Mouse (Mus musculus) G1E (cell line): Measurements from ENCODE around the gene Lrrc47. TPM values are rescaled to one million over a fixed set of nuclear protein-coding genes. Genes with fewer than 3 reads are reported as not detected.
A peak's percentile ranks its signal among the peaks of the same experiment; 100 is the strongest.

Source experiments
- ATAC-seq: 2 replicates; pipeline ENCODE4 v1.8.0; 2016; ENCODE audit warnings: mild to moderate bottlenecking; ENCODE audit not compliant: insufficient number of reproducible peaks, poor library complexity, low FRiP score, severe bottlenecking; ENCODE audit errors: extremely low read depth
- DNase-seq: peaks from one replicate; pipeline ENCODE4 v3.0.0; 2012; ENCODE audit warnings: low spot score
- H3K27me3 ChIP-seq: 2 replicates; pipeline ENCODE4 v1.6.1; 2012; ENCODE audit warnings: mild to moderate bottlenecking, low read length, inconsistent platforms; ENCODE audit not compliant: insufficient read depth
- H3K36me3 ChIP-seq: replicated peaks from 2 replicates; pipeline ENCODE3; 2012; ENCODE audit warnings: mild to moderate bottlenecking, inconsistent platforms
- H3K4me1 ChIP-seq: 2 replicates; pipeline ENCODE4 v1.6.1; 2012; ENCODE audit warnings: low read depth, low read length, inconsistent platforms, mixed read lengths; ENCODE audit not compliant: insufficient read depth
- H3K4me3 ChIP-seq: 2 replicates; pipeline ENCODE4 v1.5.1; 2012; ENCODE audit warnings: low read depth, mild to moderate bottlenecking, inconsistent platforms, low read length, moderate library complexity, mixed read lengths
- H3K9me3 ChIP-seq: replicated peaks from 2 replicates; pipeline ENCODE4 v1.6.1; 2012; ENCODE audit warnings: inconsistent platforms
- CTCF ChIP-seq: IDR thresholded peaks from 2 replicates; pipeline ENCODE4 v1.5.1; 2012; ENCODE audit warnings: low read depth, low read length, inconsistent platforms, mixed read lengths
- GATA1 ChIP-seq: IDR thresholded peaks from 2 replicates; pipeline ENCODE4 v1.6.1; 2012; ENCODE audit warnings: borderline replicate concordance, low read length, inconsistent platforms, mixed read lengths
- GATA2 ChIP-seq: IDR thresholded peaks from 2 replicates; pipeline ENCODE4 v1.6.1; 2012; ENCODE audit warnings: low read depth, low read length, inconsistent platforms, borderline replicate concordance
- POLR2AphosphoS5 ChIP-seq: IDR thresholded peaks from 2 replicates; pipeline ENCODE4 v1.6.1; 2012; ENCODE audit warnings: low read depth, low read length, inconsistent platforms; ENCODE audit not compliant: insufficient replicate concordance
- TAL1 ChIP-seq: conservative IDR thresholded peaks from 2 replicates; pipeline ENCODE4 v1.6.1; 2012; ENCODE audit warnings: low read depth, low read length, inconsistent platforms, mixed read lengths
- polyA plus RNA-seq: library from polyadenylated mRNA; stranded (reverse); fragments of >175 nt; gene quantifications from 2 replicates; pipeline ENCODE4 v1.2.3, GENCODE M21; 2012
- total RNA-seq, 2 experiments: library from RNA; stranded (forward) in 1 of 2; stranded (reverse) in 1 of 2; fragments of 200-1000 nt in 1 of 2; fragments of >200 nt in 1 of 2; fragmentation: Nextera tagmentation in 1 of 2; gene quantifications; 2 replicates each; pipeline ENCODE4 v1.2.3; 2014 to 2017

Gene Lrrc47
- total and polyA plus RNA-seq, 3 experiments, result 24.8 to 201 (median 40.7) TPM

DNA sequence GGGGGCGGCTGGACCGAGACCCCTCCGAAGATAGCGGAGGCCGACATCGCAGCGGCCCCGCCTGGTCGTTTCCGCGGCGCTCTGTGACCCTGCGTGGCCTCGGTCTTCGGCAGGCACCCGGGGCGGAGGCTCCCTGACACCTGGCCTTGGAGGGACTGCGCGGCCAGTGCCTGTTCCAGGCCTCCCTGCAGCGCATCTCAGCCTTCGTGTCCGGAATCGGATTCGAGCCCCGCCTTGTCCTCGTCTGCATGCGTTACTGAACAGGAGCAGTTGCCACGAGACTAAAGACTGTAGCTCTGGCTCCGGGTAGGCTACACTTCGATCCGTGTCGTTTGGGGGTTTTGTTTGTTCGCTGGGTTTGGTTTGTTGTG, 36.3 kb upstream of the Lrrc47 start:
- DNase-seq (peak; percentile 55), ATAC-seq (no peak)
- H3K9me3 ChIP-seq, result no peaks in the 10 kb centered on the region
- H3K27me3 ChIP-seq, result no peaks in the 10 kb centered on the region
- TF ChIP-seq POLR2AphosphoS5, result no peak
- TF ChIP-seq GATA2, result no peak
- no peak for TF ChIP-seq CTCF
- no peak for TF ChIP-seq GATA1
- no peak for TF ChIP-seq TAL1
- peaks cover 34% of the 10 kb centered on the region for H3K4me1 ChIP-seq
- H3K4me3 ChIP-seq, result peak overlapping the region; percentile 91
- H3K36me3 ChIP-seq, result peaks cover 66% of the 10 kb centered on the region

DNA sequence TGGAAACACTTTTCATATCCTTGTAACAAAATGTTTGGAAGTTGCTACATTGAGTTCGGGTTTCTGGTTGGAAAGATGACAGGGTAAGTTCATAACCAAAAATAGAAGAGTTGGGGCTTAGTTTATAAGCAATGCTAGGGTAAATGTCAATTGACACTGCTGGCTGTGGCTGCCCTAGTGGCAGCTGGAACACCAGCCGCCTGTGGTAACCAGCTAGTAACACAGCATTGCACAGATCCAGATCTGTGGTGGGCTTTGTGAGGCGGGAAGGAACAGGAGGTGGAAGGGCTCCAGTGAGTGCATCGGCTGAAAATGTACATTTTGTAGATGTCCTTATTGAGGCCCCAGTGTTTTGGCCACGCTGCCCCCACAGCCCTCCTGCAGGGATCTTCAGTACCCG, 35.8 kb upstream of the Lrrc47 start:
- Histone ChIP-seq H3K4me3 (peak overlapping the region; percentile 91), H3K27me3 (no peaks in the 10 kb centered on the region), H3K4me1 (peaks cover 37% of the 10 kb centered on the region), H3K9me3 (no peaks in the 10 kb centered on the region), H3K36me3 (peaks cover 66% of the 10 kb centered on the region)
- TF ChIP-seq TAL1 (no peak), GATA1 (no peak), POLR2AphosphoS5 (no peak), CTCF (no peak), GATA2 (no peak)
- DNase-seq (peak; percentile 39), ATAC-seq (no peak)

DNA sequence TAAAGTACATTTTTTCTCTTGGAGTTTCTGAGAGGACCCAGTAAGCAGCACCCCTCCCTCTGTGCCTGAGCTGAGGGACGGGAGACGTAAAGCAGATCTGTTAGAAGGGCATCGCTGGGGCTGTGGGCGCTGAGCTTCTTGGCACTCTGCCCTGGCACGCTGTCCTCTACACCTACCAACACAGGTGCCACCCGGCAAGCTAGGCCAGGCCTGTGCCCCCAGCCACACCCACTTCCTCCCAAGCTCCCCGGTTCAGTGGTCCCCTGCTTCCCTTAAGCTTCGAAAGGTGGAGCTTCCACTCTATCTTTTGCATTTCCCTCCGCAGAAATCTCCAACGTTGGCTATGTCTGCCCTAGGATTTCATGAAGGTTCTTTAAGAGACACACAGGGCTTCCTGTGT, 32.3 kb upstream of the Lrrc47 start:
- H3K4me1 ChIP-seq, result peaks cover 24% of the 10 kb centered on the region
- DNase-seq (no peak), ATAC-seq (no peak)
- no peaks in the 10 kb centered on the region for H3K27me3 ChIP-seq
- TF ChIP-seq GATA1 (no peak), CTCF (no peak), POLR2AphosphoS5 (no peak), GATA2 (no peak), TAL1 (no peak)
- peaks cover 71% of the 10 kb centered on the region for H3K36me3 ChIP-seq
- no peaks in the 10 kb centered on the region for H3K9me3 ChIP-seq
- no peak overlapping the region for H3K4me3 ChIP-seq

DNA sequence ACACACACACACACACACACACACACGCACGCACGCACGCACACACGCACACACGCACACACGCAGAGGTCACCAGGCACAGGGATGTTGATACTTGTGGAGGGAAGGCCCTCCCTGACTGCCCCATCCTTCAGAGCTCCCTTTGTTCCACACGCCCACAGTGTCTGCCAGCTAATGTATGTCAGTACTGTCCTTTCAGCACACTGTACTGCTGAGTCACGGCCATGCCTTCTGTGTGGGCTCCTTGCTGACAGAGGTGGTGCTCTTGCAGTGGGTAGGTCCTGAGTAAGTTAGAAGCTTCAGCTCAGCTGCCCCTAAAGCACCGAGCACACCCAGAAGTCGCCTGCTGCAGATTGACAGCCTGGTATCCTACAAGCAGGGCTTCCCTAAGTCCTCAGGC, 31.1 kb upstream of the Lrrc47 start:
- no peak for TF ChIP-seq GATA2
- TF ChIP-seq GATA1, result no peak
- TF ChIP-seq CTCF, result no peak
- TF ChIP-seq POLR2AphosphoS5, result no peak
- H3K36me3 ChIP-seq, result peaks cover 83% of the 10 kb centered on the region
- H3K9me3 ChIP-seq, result no peaks in the 10 kb centered on the region

DNA sequence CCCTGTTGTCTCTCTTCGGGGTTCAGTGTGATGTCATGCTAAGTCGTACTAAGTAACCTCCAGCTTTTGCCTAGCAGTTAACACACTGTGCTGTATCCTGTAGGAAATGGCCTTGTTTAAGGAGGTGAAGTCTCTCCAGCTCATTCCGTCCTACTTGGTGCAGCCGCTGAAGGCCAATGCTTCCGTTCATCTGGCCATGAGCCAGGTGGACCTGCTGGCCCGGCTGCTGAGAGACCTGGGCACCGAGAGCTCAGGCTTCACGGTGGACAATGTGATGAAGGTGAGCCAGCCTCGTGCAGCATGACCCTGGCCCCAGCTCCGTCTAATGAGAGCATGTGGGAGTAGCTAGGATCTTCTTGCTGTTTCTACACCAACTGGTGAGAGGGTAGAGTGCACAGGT, 18.8 kb upstream of the Lrrc47 start:
- Histone ChIP-seq H3K4me1 (peaks cover 14% of the 10 kb centered on the region), H3K36me3 (peaks cover 95% of the 10 kb centered on the region), H3K4me3 (no peak overlapping the region), H3K27me3 (no peaks in the 10 kb centered on the region), H3K9me3 (no peaks in the 10 kb centered on the region)
- TF ChIP-seq POLR2AphosphoS5 (no peak), GATA1 (no peak), GATA2 (no peak), TAL1 (no peak), CTCF (no peak)
- DNase-seq (no peak), ATAC-seq (no peak)

More for the DNA sequence above, 31.1 kb upstream of the Lrrc47 start:
- DNase-seq (no peak), ATAC-seq (peak; percentile 47; the same call in 1 of the 2 replicates)
- H3K4me1 ChIP-seq, result peaks cover 24% of the 10 kb centered on the region
- H3K27me3 ChIP-seq, result no peaks in the 10 kb centered on the region
- H3K4me3 ChIP-seq, result no peak overlapping the region

DNA sequence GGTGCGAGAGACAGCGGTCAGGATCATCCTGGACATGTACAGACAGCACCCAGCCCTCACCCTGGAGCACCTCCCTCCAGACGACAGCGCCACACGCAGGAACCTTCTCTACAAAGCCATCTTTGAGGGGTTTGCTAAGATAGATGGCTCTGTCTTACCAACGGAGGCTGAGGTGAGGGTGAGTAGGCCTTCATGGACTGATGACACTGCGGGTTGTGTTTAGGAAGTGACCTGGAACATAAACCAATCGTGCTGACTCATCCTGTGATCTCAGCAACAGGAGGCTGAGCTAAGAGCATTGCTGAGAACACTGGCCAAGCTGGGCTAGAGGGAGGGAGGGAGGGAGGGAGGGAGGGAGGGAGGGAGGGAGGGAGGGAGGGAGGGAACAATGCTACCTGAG, 18.0 kb upstream of the Lrrc47 start:
- Histone ChIP-seq H3K36me3 (peaks cover 95% of the 10 kb centered on the region), H3K9me3 (no peaks in the 10 kb centered on the region), H3K4me1 (peaks cover 14% of the 10 kb centered on the region), H3K4me3 (no peak overlapping the region), H3K27me3 (no peaks in the 10 kb centered on the region)
- ATAC-seq (peak; percentile 74), DNase-seq (no peak)
- TF ChIP-seq TAL1, result no peak
- no peak for TF ChIP-seq GATA2
- no peak for TF ChIP-seq GATA1

DNA sequence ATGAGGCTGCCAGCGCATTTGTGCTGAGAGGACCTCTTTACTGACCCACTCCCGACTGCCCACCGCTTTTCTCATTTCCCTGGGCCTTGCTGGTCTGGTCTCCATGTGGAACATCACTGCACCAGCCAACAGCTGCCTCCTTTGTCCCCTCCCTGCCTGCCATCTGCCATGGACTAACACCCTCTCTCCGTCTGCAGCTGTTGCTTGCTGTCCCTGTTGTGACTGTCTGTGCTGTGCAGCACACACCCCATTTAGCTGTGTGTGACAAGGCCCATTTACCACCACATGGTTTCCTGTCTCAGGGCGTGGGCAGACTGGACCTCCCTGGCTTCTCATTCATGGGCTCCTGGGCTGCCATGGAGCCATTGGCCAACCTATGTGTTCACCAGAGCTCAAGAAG, 6.0 kb upstream of the Lrrc47 start:
- ATAC-seq, result no peak
- no peaks in the 10 kb centered on the region for H3K27me3 ChIP-seq
- H3K4me1 ChIP-seq, result peaks cover 9% of the 10 kb centered on the region
- no peaks in the 10 kb centered on the region for H3K9me3 ChIP-seq
- TF ChIP-seq GATA1 (no peak), TAL1 (no peak), CTCF (no peak), GATA2 (no peak), POLR2AphosphoS5 (no peak)
- DNase-seq, result no peak
- peaks cover 81% of the 10 kb centered on the region for H3K36me3 ChIP-seq
- H3K4me3 ChIP-seq, result no peak overlapping the region
